Mouse (Mus musculus): Measurements from ENCODE around the gene Aup1.

GRCm38 (mm10) chr6:83034463-83035055, 19.8 kb upstream of the Aup1 start:
- no peak for TF ChIP-seq CTCF (IDR thresholded peaks at IDR 0.05; ENCODE audit: borderline replicate concordance, insufficient read depth, low read depth, low read length)
- TF ChIP-seq POLR2A (IDR thresholded peaks at IDR 0.05; ENCODE audit: borderline replicate concordance, insufficient read depth, low read length): no peak
